Mouse (Mus musculus) mesoderm, embryonic 11.5 days (tissue): ENCODE data around the gene Cuedc1.

ENCODE experiments used
- DNase-seq: peaks from one replicate; pipeline ENCODE4 v3.0.0-alpha.2; 2012; ENCODE audit warnings: low read depth, low spot score

Gene Cuedc1

DNA sequence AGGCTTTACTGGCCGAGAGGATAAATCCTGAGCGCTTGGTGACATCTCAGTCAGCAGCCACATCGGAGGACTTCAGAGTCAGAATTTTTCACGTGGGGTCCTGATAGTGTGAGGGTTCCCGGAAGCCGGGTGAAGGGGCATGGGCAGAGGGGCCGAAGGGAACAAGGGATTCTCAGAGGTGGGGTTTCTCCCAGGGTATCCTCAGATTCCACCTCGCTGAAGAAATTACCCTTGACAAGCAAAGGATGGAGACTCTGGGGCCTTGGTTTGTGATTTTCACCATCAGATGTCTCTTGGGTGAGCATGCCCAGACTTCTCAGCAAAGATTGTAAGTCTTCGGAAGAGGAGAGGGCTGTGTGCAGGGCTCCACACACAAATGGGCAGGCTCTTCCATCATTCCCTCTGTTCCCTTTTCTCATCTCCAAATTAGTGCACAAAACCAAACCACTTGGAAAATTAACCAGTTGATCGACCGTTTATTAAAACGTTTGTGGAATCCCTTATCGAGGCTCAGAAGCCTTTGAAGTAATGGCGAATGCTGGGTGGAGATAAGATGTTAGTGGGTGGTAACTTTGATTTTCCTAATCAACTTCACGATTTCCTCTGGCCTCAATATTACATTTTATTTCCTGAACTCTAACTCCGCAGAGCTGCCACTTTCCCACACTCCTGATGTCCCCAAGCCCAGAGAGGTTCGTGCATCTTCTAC is at the start of gene Cuedc1:
Gene Cuedc1 (plus strand): TSS at position 38 of the 709 bp plus-strand sequence.
- DNase-seq: no peak

DNA sequence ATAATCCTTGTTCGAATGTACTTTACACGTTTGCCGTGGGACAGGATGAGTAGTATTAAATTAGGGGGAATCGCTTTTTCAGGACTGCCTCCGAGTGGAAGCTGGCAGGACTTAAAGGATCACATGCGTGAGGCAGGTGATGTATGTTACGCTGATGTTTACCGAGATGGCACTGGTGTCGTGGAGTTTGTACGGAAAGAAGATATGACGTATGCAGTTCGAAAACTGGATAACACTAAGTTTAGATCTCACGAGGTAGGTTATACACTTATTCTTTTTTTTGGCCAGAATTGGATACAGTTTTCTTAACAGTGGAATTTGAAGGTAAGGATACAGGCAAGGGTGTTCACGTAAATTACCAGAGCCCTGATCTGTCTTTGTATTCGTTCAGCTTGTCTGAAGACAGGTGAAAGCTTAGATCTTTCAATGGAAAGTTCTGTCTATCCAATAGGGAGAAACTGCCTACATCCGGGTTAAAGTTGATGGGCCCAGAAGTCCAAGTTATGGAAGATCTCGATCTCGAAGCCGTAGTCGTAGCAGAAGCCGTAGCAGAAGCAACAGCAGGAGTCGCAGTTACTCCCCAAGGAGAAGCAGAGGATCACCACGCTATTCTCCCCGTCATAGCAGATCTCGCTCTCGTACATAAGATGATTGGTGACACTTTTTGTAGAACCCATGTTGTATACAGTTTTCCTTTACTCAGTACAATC is 48.7 kb upstream of the Cuedc1 start:
- DNase-seq: no peak

DNA sequence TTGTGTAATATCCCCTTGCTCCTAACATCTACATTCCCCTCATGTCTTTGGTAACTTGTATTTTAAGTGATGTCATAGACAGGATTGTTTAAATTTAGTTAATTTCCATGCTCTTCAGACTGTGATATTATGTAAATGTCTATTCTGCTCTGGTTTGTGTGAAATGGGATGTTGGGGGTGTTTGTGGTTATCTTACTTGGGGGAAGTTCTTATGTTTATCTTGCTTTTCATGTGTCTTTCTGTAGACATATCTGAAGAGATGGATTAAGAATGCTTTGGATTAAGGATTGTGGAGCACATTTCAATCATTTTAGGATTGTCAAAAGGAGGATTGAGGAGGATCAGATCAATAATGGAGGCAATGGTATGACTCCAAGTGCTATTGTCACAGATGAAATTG is 48.1 kb upstream of the Cuedc1 start:
- no peak for DNase-seq

DNA sequence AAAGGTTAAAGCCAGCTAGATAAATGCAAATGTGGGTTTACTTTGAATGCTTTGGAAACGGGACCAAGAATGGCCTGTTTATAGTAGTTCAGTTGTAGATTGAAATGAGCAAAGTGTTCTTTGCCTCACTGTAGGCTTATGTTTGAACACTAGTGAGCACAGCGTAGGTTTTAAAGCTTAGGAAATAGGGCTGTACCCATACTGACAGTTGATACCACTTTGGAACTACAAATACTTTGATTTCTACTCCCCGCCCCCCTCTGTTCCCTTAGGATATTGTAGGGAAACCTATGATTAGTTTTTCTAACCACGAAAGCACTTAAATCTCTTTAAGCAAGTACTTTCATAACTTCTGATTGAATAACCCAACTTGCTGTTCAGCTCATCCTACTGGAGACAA is 45.2 kb upstream of the Cuedc1 start:
- DNase-seq: no peak

DNA sequence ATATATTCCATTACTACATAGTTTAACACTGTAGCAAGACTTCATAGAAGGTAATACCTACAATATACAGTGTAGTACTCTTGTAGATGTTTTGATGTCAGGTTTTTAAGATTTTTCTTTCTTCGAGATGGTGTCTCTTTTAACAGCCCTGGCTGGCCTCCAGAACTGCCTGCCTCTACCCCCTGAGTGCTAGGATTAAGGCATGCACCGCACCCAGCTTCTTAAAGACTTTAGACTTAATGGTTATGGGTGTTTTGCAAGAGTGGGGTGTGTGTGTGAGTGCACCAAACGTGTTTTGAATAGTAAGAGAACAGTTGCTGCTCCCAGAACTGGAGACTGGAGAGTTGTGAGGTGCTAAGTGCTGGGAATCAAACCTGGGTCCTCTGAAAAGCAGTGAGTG is 44.0 kb upstream of the Cuedc1 start:
- no peak for DNase-seq

DNA sequence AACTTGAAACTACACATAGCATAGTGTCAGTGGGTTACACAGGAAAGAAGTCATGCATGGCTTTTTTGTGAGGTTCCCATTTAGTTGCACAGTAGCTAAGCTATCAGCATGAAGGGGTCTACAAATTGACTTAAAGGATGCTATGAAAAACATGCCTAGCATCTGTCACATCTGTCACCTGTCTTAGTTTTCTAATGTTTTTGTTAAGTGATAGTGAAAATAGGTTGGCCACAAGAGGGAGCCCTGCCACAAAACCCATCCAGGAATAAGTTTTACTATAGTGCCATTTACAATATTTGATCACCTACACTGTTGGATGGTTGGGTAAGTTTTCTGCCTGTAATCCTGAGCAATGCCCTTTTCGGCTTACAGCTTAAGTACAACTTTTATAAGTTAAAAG is 43.3 kb upstream of the Cuedc1 start:
- DNase-seq: peak; percentile 58

DNA sequence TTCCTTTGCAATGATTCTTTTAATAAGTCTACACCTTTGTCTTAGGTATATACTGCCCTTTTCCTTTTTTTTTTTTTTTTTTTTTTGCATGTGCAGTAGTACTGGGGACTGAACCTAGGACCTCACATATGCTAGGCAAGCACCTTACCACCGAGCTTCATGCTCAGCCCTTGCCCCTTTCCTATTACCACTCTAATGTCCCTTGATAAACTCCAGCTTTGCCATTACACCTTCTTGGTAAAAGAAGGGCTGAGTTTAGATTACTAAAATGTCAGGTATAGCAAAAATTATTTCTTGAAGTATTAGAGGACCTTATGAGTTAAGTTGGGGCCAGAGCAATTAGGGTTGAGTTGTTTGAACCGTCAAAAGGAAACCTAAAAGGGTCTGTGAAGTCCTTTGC is 42.1 kb upstream of the Cuedc1 start:
- DNase-seq: no peak

DNA sequence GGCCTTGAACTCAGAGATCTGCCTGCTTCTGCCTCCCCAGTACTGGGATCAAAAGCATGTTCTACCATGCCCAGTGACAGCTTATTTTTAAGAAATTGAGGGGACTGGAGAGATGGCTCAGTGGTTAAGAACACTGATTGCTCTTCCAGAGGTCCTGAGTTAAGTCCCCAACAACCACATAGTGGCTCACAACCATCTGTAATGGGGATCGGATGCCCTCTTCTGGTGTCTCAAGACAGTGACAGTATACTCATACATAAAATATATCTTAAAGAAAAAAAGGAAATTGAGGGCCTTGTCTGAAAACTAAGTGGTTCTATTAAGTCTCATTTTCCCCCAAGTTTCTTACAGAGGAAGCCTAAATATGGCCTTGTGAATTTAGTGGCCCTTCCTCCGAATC is 40.1 kb upstream of the Cuedc1 start:
- DNase-seq: no peak

DNA sequence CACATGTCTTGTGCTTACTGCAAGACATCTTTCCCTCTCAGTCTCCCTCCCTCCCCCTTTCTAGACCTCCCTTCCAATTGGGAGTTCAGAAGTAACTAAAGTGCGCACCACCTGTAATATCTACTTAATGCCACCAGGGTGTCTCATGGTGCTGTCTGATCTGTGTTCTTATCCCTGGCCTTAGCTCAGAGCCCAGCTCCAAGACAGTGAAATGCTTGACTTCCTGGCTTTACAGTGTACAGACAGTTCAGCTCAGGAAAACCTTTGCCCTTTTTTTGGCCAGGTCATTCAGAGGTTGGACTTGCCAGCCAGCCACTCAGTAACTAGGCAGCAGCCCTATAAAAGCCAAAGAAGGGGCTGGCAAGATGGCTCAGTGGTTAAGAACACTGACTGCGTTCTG is 38.7 kb upstream of the Cuedc1 start:
- peak; percentile 78 for DNase-seq

DNA sequence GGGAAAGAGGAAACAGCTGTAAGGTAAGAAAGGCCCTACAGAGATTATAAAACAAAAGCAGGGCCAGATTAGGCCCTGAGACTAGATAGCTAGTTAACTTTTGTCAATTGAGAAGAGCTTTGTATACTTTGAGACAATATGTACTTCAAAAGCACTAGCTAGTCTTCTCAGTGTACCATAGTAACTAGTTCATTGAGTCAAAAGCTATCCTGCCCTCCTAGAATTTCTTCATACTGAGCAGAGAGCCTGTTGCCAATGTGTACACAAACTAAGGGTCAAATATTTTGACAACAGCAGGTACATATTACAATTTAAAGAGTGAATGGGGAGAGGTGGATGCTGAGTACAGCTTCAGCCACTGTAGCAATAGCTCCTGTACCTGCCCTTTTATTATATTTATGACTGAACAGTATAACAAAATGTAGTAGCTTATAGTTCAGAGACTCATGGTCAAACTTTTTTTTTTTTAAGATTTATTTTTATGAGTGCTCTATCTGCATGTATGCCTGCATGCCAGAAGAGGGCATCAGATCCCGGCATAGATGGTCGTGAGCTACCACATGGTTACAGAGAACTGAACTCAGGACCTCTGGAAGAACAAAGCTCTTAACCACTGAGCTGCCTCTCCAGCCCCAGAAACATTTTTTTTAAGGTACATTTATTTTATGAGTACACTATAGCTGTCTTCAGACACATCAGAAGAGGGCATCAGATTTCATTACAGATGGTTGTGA is 35.8 kb upstream of the Cuedc1 start:
- no peak for DNase-seq

DNA sequence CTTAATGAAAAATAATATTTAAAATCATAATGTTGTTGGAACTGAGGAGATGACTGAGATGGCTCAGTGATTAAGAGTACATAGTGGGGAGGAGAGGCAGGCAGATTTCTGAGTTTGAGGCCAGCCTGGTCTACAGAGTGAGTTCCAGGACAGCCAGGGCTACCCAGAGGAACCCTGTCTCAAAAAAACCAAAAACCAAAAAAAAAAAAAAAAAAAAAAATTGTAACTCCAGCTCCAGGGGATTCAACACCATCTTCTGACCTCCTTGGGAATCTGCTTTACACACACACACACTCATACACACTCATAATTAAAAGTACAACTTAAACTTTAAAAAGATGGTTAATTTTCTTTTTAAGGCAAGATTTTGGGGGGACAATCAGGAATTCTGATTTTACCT is 32.1 kb upstream of the Cuedc1 start:
- no peak for DNase-seq

DNA sequence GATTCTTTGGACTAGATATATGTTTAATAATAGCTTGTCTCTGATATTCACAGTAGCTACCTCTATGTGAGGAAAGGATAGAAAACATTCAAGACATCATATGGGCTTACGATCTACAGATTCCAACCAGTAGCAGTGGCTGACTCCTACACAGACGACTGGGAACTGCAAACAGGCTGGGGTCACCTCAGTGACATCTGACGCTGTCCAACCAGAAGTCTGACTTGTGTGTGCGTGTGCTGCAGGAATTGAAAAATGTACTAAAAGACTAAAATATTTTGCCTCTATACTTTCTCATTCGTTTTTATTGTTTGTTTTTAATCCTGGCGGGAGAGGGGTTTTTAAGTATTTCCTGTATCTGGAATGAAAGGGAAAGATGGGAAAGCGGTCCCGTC is 30.7 kb upstream of the Cuedc1 start:
- no peak for DNase-seq

DNA sequence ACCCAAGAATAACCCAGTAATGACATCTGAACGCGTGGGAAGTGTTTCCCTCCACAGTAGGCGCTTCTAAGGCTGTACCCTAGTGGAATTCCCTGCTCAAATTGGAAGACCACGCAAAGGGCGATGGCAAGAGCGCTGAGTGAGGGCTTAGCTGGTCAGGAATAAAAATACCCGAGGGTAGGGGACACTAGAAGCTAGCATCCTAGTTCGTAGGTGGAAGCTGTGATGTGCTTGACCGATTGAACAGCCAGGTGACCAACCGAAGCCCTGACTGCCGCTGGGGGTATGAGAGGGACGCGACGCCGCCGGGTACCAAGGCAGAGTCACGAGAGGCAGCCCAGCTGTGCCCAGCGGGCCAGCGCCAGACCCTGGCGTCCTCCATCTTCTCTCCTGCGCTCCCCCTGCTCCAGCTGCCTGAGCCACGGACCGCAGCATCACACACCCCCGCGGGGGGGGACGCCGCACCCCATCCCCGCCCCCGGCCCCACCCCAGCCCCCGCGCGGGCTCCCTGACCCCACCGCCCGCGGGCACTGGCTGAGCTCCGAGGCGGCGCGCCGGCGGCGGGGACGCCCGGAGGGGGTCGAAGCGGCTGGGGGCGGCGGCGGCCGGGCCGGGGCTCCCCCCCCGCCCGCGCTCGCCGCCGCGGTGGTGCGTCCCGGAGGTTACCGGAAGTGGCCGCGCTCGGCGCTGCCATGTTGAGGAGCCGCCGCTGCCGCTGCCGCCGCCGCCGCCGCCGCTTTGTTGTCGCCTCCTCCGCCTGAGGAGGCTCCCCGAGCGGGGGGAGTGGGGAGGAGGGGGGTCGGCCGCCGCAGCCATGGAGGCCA is 30.1 kb upstream of the Cuedc1 start, which contains the start of gene Vezf1:
Gene Vezf1 (plus strand): TSS at position 694 of the 825 bp plus-strand sequence.
- peak; percentile 83 for DNase-seq

DNA sequence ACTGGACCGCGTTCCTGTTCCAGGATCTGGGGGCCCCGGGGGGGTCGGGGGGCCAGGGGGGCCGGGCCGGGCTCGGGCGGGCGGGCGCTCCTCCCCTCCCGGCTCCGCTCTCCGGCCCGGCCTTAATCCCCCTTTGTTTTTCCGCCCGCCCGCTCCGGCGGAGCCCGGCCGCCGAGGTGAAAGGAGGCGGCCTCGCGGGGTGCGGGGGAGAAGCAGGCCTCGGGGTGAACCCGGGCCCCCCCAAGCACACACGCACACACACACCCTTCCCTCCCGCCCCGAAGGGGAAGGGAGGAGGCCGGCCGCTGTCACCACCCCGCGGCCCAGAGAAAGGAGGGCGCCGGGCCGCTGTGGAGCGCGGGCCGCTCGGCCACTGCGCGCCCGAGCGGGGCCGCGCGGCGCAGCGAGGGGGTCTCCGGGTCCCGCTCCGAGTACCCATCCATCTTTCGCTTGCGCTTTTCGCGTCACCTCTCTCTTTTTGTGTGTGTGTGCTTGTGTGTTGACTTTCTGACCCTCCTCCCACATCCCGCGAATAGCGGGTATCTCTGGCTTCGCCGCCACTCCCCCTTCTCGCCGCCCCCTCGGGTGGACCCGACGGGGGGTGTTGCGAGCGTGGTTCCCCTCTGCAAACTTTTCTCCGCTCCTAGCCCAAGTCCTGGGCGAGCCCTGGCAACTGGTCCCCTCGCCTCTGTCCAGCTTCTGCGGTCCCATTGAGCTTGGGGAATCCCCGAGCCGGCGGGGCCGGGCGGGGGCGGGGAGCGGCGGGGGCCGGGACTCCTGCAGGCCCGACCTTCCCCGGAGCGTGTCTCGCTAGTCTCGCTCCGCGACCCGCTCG is 29.2 kb upstream of the Cuedc1 start:
- peak; percentile 65 for DNase-seq

DNA sequence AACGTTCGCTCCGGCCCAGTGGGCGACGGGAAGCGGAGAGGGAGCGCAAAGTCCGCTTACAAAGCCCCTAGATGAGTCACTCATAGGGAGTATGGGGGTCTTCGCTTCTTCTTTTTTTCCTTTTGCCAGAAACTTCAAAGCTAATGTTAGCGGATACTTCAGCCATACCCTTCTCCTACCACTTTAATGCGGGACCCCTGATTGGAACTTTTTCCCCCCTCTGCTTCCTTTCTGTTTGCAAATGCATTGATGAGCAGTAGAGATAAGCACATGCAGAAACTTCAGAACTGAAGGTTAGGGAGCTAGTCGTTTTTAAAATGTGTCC is 28.6 kb upstream of the Cuedc1 start:
- no peak for DNase-seq

DNA sequence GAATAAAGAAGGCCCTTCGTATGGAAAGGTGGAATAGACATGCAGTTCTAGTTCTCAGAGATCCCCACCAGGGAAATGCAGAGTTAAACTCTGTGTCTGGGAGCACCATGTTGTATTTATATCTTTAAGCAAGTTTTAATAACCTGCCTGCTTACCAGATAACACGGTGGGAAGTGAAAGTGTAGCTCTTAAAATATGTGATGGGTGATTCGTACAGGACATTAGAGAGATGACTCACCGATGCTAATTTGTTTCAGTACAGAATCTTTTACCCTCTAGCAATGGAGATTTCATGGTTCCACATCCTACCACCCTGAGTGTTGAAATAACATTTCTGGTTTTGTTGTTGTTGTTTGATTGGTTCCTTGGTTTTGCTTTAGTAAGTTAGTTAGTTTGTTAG is 27.5 kb upstream of the Cuedc1 start:
- no peak for DNase-seq

DNA sequence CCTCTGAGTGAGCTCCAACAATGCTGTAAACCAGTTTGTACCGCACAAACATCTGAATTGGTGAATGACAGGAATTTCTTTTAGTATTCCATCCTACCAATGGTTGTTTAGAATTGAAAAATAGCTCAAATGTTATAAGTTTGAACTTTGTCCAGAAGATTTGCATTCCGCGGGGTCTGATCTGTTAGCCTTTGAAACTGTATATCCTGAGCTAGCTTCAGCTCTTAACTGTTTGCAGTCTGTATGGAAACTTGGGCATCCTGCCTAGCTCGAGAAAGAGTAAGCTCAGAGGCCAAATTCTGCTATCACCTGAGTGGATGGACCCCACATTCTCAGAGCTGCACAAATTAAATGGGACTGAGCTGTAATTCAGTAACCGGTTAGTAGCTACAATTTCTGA is 26.7 kb upstream of the Cuedc1 start:
- DNase-seq: no peak

DNA sequence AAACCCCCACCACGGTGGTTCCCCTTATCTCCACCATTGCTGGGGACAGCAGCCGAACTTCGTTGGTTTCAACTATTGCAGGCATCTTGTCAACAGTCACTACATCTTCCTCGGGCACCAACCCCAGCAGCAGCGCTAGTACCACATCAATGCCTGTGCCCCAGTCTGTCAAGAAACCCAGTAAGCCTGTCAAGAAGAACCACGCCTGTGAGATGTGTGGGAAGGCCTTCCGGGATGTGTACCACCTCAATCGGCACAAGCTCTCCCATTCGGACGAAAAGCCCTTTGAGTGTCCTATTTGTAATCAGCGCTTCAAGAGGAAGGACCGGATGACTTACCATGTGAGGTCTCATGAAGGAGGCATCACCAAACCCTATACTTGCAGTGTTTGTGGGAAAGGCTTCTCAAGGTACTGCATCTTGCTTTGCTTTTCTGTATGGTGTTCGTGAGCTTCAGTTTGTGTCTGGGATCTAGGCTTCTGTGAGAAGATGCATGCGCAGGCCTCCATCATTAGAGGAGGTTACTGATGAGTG is 24.4 kb upstream of the Cuedc1 start:
- DNase-seq: no peak

DNA sequence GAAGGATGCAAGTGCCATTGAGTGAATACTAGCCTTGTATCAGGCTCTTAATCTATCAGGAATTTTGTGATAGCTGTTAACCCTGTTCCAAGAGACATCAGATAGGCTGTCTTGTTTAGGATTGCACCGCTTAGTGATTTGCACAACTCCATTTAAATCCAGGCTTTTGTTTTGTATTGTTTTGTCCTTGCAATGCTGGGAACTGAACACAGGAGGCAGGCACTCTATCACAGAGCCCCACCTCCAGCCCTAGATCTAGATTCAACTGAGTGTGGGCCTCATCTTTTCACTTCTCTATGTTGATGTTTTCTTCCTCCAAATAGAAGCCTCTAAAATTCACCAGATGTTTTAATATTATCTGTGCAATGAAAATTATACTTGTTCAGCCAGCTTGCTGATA is 22.2 kb upstream of the Cuedc1 start:
- no peak for DNase-seq

DNA sequence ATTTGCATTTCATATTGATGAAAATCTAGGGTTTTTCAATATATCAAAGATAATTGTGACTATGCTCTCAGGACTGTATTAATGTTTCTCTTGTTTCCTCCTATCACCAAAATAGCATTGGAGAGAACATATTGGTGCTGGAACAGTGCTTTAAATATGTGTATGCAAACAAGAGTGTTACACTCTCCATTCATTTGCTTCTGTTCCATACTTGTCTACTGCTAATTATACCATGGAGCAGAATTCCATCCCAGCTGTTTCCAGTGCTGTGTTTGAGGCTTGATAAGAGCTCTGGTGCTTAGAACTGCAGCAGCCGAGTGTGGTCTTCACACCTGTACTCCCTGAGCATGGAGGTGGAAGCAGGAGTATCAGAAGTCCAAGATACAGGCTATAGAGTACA is 21.5 kb upstream of the Cuedc1 start:
- DNase-seq: no peak

DNA sequence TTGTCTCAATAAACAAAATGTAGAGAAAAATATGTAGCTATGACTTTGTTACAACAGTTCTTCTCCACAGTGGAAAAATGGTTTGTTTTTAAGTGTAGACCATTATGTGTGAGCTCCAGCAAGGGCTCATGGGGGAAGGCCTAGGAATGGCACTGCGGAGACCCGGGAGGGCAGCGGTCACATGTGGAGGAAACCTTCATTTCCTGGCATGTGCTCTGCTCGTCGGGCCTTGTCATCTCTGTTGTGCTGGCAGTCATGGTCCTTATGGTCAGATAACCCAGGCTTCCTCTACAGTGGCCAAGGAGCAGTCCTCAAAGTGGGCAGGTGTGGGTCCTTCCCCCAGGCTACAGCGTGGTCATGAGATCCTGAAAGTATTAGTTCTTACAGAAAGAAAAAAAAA is 14.2 kb upstream of the Cuedc1 start:
- DNase-seq: no peak
